Mouse (Mus musculus) stomach, embryonic 16.5 days (tissue): Measurements from ENCODE around the gene Mcpt8. TPM values are rescaled to one million over a fixed set of nuclear protein-coding genes. Genes with fewer than 3 reads are reported as not detected.
"Not testable (repeated sequence)": the region's sequence is repeated elsewhere in the genome, so short reads cannot be mapped to it uniquely, and the experiment has no call there.

Source experiments
- ATAC-seq: fragments of 200-750 bp; cut with Nextera tagmentation; 2 replicates; pipeline ENCODE4 v1.8.0; 2017; ENCODE audit warnings: moderate number of reproducible peaks, moderate TSS enrichment; ENCODE audit not compliant: insufficient read depth, low FRiP score
- H3K27ac ChIP-seq: fragments of 300-500 bp; sonication (generic); 2 replicates; pipeline ENCODE4 v1.5.1; 2014; ENCODE audit warnings: low read length
- H3K27me3 ChIP-seq: fragments of 300-500 bp; sonication (generic); 2 replicates; pipeline ENCODE4 v1.6.1; 2014; ENCODE audit warnings: low read length, control low read depth, mixed read lengths; ENCODE audit not compliant: control insufficient read depth, insufficient read depth
- H3K36me3 ChIP-seq: fragments of 300-500 bp; sonication (generic); 2 replicates; pipeline ENCODE4 v1.6.1; 2014; ENCODE audit warnings: low read length; ENCODE audit not compliant: control insufficient read depth, insufficient read depth
- H3K4me1 ChIP-seq: fragments of 300-500 bp; sonication (generic); 2 replicates; pipeline ENCODE4 v1.6.1; 2014; ENCODE audit warnings: low read length, control low read depth, mixed read lengths; ENCODE audit not compliant: control insufficient read depth, insufficient read depth
- H3K4me2 ChIP-seq: fragments of 300-500 bp; sonication (generic); 2 replicates; pipeline ENCODE4 v1.6.1; 2014; ENCODE audit warnings: low read depth, low read length, mixed read lengths
- H3K4me3 ChIP-seq: fragments of 300-500 bp; sonication (generic); replicated peaks from 2 replicates; pipeline ENCODE4 v1.5.1; 2014; ENCODE audit warnings: mild to moderate bottlenecking, low read length
- H3K9ac ChIP-seq: fragments of 300-500 bp; sonication (generic); 2 replicates; pipeline ENCODE4 v1.6.1; 2014; ENCODE audit warnings: low read length
- H3K9me3 ChIP-seq: fragments of 300-500 bp; sonication (generic); replicated peaks from 2 replicates; pipeline ENCODE4 v1.6.1; 2016; ENCODE audit warnings: low read length, control low read depth; ENCODE audit not compliant: control insufficient read depth
- WGBS: fragments of 180-500 bp; shearing (Covaris S2); extraction: QIAGEN DNeasy Blood & Tissue Kit; methylation state at CpG from one replicate; pipeline ENCODE4 v1.1.7; 2014; 5-methylcytosine and 5-hydroxymethylcytosine counted together
- microRNA-seq: library from miRNA; unstranded; fragments of <30 nt; microRNA quantifications from one replicate; pipeline ENCODE4, GENCODE M21; 2016
- polyA plus RNA-seq: library from polyadenylated mRNA; unstranded; fragments of >200 nt; fragmentation: Nextera tagmentation; extraction: Ambion mirVana; gene quantifications from 2 replicates; pipeline ENCODE4 v1.2.1, GENCODE M21; 2015

Gene Mcpt8
- polyA plus RNA-seq, 1 experiment from 2014 or later, result 4.3 TPM

GRCm38 (mm10) chr14:56041792-56042191, 43.3 kb downstream of the Mcpt8 start, which contains the start of gene Mcpt2:
TSS of gene Mcpt2 (plus strand) at chr14:56042041.
- not testable (repeated sequence) for H3K4me1 ChIP-seq, H3K36me3 ChIP-seq, H3K27me3 ChIP-seq, H3K9me3 ChIP-seq, H3K9ac ChIP-seq, ATAC-seq, H3K4me2 ChIP-seq, H3K4me3 ChIP-seq, H3K27ac ChIP-seq
- WGBS, result 59% methylated on average over 1 of the region's 1 CpGs

GRCm38 (mm10) chr14:56034433-56034832, 50.6 kb downstream of the Mcpt8 start:
- H3K27me3 ChIP-seq, result no peaks in the 10 kb centered on the region
- H3K4me3 ChIP-seq, result no peak overlapping the region
- H3K27ac ChIP-seq, result no peak overlapping the region
- H3K4me2 ChIP-seq, result no peak overlapping the region
- ATAC-seq, result peak; percentile 81; the same call in 1 of the 2 replicates
- WGBS, result 57% methylated on average over 2 of the region's 2 CpGs
- H3K9ac ChIP-seq, result no peak overlapping the region
- H3K36me3 ChIP-seq, result no peaks in the 10 kb centered on the region
- H3K9me3 ChIP-seq, result no peaks in the 10 kb centered on the region
- no peaks in the 10 kb centered on the region for H3K4me1 ChIP-seq

Small RNA genes lying within 50 kb of the gene (microRNA-seq; reads per million reads assigned to microRNA genes)
- gene Mir6949, result not detected

Other genes with a start within 250 kb of the Mcpt8 start
- gene Nynrin, start 231.3 kb downstream of the Mcpt8 start, polyA plus RNA-seq, result 18.0 and 19.3 TPM in 2 replicates
- 0.45 and 0.66 TPM in 2 replicates for gene Cbln3, start 200.9 kb downstream of the Mcpt8 start, polyA plus RNA-seq
- gene Khnyn, start 200.3 kb downstream of the Mcpt8 start, polyA plus RNA-seq, result 18.5 and 21.7 TPM in 2 replicates
- 65.5 and 66.5 TPM in 2 replicates for gene Sdr39u1, start 185.0 kb downstream of the Mcpt8 start, polyA plus RNA-seq
- gene Cma1, start 140.6 kb downstream of the Mcpt8 start, polyA plus RNA-seq, result 18.9 and 33.3 TPM in 2 replicates
- not detected in 2 replicates for gene Cma2, start 134.3 kb downstream of the Mcpt8 start, polyA plus RNA-seq
- 0.22 and 0.48 TPM in 2 replicates for gene Mcpt1, start 67.3 kb downstream of the Mcpt8 start, polyA plus RNA-seq
- gene Mcpt9, start 54.8 kb downstream of the Mcpt8 start, polyA plus RNA-seq, result not detected in 2 replicates
- gene Mcpt2, start 43.2 kb downstream of the Mcpt8 start, polyA plus RNA-seq, result 0.65 and 0.75 TPM in 2 replicates
- gene Mcpt4, start 23.0 kb downstream of the Mcpt8 start, polyA plus RNA-seq, result 1.5 and 2.1 TPM in 2 replicates
- gene Ctsg, start 17.3 kb upstream of the Mcpt8 start, polyA plus RNA-seq, result 0.92 and 1.7 TPM in 2 replicates
- not detected in 2 replicates for gene Gzme, start 35.4 kb upstream of the Mcpt8 start, polyA plus RNA-seq
- gene Gzmd, start 47.3 kb upstream of the Mcpt8 start, polyA plus RNA-seq, result not detected in 2 replicates
- gene Gzmg, start 74.3 kb upstream of the Mcpt8 start, polyA plus RNA-seq, result not detected in 2 replicates
- gene Gzmn, start 89.3 kb upstream of the Mcpt8 start, polyA plus RNA-seq, result not detected in 2 replicates
- not detected in 2 replicates for gene Gzmf, start 126.1 kb upstream of the Mcpt8 start, polyA plus RNA-seq
- gene Gzmc, start 149.4 kb upstream of the Mcpt8 start, polyA plus RNA-seq, result not detected in 2 replicates
- 1.6 and 1.9 TPM in 2 replicates for gene Gzmb, start 177.0 kb upstream of the Mcpt8 start, polyA plus RNA-seq